Mouse (Mus musculus) 416B (cell line): ENCODE measurements at regions not wholly inside any gene's neighbourhood (a gene's known extent, or its start where the extent isn't known, plus 50 kb on each side); places are given as distances from the start of the nearest gene placed in this dataset.
A peak's percentile ranks its signal among the peaks of the same experiment; 100 is the strongest.

ENCODE experiments used
- DNase-seq: peaks from one replicate; pipeline ENCODE4 v3.0.0; 2011; ENCODE audit warnings: low read depth

- peak; percentile 19 for DNase-seq
Observed at GRCm38 (mm10) chr3:34231593-34232328, 150.6 kb upstream of the Dnajc19 start.

- DNase-seq, result no peak
Observed at GRCm38 (mm10) chr3:34222291-34222690, 141.2 kb upstream of the Dnajc19 start.

GRCm38 (mm10) chr3:34219741-34220310 is 138.7 kb upstream of the Dnajc19 start:
- DNase-seq, result no peak

- no peak for DNase-seq
Observed at GRCm38 (mm10) chr3:34219096-34219495, 138.0 kb upstream of the Dnajc19 start.

GRCm38 (mm10) chr3:34217911-34218310 is 136.8 kb upstream of the Dnajc19 start:
- DNase-seq, result no peak

GRCm38 (mm10) chr3:34214233-34214632 is 133.1 kb upstream of the Dnajc19 start:
- DNase-seq, result no peak

- DNase-seq, result no peak
Observed at GRCm38 (mm10) chr3:34206454-34206853, 125.3 kb upstream of the Dnajc19 start.

- DNase-seq, result no peak
Observed at GRCm38 (mm10) chr3:34198228-34198627, 117.1 kb upstream of the Dnajc19 start.

- DNase-seq, result no peak
Observed at GRCm38 (mm10) chr3:34197163-34197455, 116.0 kb upstream of the Dnajc19 start.

GRCm38 (mm10) chr3:34196451-34197162 is 115.5 kb upstream of the Dnajc19 start:
- no peak for DNase-seq

GRCm38 (mm10) chr3:34195729-34196450 is 114.8 kb upstream of the Dnajc19 start:
- DNase-seq, result no peak

GRCm38 (mm10) chr3:34173416-34174097 is 92.4 kb upstream of the Dnajc19 start:
- no peak for DNase-seq

- no peak for DNase-seq
Observed at GRCm38 (mm10) chr3:34172899-34173298, 91.8 kb upstream of the Dnajc19 start.

- DNase-seq, result no peak
Observed at GRCm38 (mm10) chr3:34171893-34172292, 90.8 kb upstream of the Dnajc19 start.

GRCm38 (mm10) chr3:34168087-34168486 is 87.0 kb upstream of the Dnajc19 start:
- no peak for DNase-seq

GRCm38 (mm10) chr3:34150036-34150435 is 68.9 kb upstream of the Dnajc19 start:
- DNase-seq, result peak; percentile 40

- DNase-seq, result no peak
Observed at GRCm38 (mm10) chr3:34143652-34144051, 62.5 kb upstream of the Dnajc19 start.

GRCm38 (mm10) chr3:34139227-34139626 is 58.1 kb upstream of the Dnajc19 start:
- no peak for DNase-seq

GRCm38 (mm10) chr3:34137984-34138383 is 56.9 kb upstream of the Dnajc19 start:
- no peak for DNase-seq

- DNase-seq, result no peak
Observed at GRCm38 (mm10) chr3:34136385-34136784, 55.3 kb upstream of the Dnajc19 start.
